Mouse (Mus musculus): ENCODE data around the gene Bcar3.

- no peak for TF ChIP-seq CTCF (IDR thresholded peaks at IDR 0.05 in 2 of 3, conservative IDR thresholded peaks at IDR 0.05 in 1 of 3; ENCODE audit: control insufficient read depth in 1 of 3, insufficient read depth in 1 of 3, low read depth in 2 of 3, low read length in 3 of 3, poor library complexity in 1 of 3, severe bottlenecking in 1 of 3)
- TF ChIP-seq CHD1 (IDR thresholded peaks at IDR 0.05; ENCODE audit: low read depth, low read length) = no peak
- TF ChIP-seq ZC3H11A (IDR thresholded peaks at IDR 0.05; ENCODE audit: low read depth, low read length) = no peak
- TF ChIP-seq USF1 (IDR thresholded peaks at IDR 0.05; ENCODE audit: low read depth, low read length) = no peak
- no peak for TF ChIP-seq CHD2 (IDR thresholded peaks at IDR 0.05; ENCODE audit: low read length)
- TF ChIP-seq SMC3 (IDR thresholded peaks at IDR 0.05; ENCODE audit: low read depth, low read length) = no peak
- TF ChIP-seq ZNF384 (IDR thresholded peaks at IDR 0.05; ENCODE audit: low read depth, low read length) = no peak
- no peak for TF ChIP-seq POLR2AphosphoS2 (IDR thresholded peaks at IDR 0.05; ENCODE audit: low read length)
Measured at GRCm38 (mm10) chr3:122547469-122547868, 253.5 kb downstream of the Bcar3 start.

All from MEL (cell line).